Mouse (Mus musculus): Measurements from ENCODE around the gene Slc39a1.
"Not testable (repeated sequence)": the region's sequence is repeated elsewhere in the genome, so short reads cannot be mapped to it uniquely, and the experiment has no call there.

Slc39a1 gene

DNA sequence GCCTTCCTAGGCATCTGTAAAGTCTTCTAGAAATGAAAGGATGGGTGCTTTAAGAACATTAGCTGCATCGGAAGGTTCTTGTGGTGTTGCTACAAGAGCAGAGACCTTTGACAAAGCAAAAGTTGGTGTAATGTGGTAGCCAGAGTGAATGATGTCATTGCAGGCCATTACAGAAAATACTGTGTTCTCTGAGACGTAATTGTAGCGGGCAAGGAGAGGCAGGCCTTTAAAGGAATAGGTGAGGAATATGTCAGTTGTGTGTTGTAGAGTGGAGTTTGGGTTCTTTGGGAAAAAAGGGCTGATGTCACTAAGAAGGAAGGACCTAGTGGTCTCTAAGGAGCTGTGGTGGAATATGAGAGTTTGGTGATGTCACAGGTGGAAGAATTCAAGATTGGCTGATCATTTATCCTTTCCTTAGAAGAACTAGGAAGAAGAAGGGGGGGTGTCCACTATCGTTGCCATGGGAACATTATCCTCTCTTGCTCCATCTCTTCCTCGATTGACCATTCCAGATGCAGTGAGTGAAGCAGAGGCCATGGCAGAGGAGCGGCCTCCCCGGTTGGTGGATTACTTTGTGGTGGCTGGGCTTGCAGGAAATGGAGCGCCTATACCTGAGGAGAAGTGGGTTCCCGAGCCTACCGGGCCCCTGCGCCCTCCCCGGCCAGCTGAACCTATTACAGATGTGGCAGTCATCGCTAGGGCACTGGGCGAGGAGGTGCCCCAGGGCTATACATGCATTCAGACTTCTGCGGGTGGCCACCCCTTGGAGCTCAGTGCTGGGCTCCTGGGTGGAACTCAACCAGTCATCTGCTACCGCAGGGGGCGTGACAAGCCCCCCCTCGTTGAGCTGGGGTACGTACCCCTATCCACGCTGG, 19.2 kb downstream of the Slc39a1 start:
- DNase-seq = peak; percentile 95

- DNase-seq = peak; percentile 93
Measured at GRCm38 (mm10) chr3:90268190-90268589, 20.2 kb downstream of the Slc39a1 start.

GRCm38 (mm10) chr3:90268971-90269370, 21.0 kb downstream of the Slc39a1 start:
- peak; percentile 91 for DNase-seq

DNA sequence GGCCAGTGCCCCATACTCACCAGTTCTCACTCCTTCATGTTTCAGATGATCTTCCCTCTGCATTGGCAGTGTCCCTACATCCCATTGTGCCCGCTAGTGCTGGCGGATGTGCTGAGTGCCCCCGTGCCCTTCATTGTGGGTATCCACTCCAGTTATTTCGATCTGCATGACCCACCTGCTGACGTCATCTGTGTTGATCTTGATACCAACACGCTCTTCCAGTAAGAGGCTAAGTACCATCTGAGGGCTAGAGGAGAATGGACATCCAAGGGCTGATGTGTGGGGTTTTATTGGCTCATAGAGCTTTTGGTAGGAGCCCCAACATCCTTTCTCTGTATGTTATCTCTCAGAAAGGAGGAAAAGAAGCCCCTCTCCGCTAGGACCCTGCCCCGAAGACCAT, 22.8 kb downstream of the Slc39a1 start:
- peak; percentile 77 for DNase-seq

- no peak for DNase-seq
Measured at GRCm38 (mm10) chr3:90272170-90272569, 24.2 kb downstream of the Slc39a1 start.

DNA sequence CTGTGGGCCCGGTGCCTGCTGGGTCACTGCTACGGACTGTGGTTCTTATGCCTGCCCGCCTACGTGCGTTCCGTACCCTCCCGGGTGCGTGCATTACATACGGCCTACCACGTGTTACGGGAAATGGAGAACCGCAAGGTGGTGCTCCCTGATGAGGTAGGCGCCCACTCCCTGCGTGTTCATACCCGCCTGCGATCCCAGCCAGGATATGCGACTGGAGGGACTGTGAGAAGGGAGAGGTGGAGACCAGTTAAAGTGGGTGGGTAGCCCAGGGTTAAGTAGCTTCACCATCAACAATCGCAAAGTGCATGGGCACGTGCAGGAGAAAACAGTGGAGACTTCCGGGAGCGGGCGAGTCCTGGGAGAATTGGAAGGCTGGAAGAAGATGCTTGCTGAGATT, 25.9 kb downstream of the Slc39a1 start:
- DNase-seq = peak; percentile 91

GRCm38 (mm10) chr3:90275286-90275685, 27.3 kb downstream of the Slc39a1 start:
- no peak for DNase-seq

- DNase-seq = no peak
Measured at GRCm38 (mm10) chr3:90276858-90277257, 28.9 kb downstream of the Slc39a1 start.

DNA sequence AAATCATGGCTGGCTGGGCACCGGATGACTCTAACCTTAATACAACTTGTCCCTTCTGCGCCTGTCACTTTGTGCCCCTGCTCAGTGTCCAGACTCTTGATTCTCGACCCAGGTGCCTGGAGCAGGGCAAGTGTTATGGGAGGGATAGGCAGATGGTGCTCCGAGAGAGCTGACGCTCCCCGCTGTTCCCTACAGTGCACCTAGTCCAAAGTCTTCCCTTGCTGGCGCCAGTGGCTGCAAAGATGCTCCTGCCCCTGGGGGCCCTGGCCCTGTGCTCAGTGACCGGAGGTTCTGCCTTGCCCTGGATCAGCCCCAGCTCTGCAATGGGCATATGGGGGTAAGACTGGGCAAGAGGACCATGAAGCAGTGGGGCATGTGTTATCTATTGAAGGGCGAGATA, 29.8 kb downstream of the Slc39a1 start:
- no peak for DNase-seq

GRCm38 (mm10) chr3:90278211-90278610, 30.2 kb downstream of the Slc39a1 start:
- peak; percentile 79 for DNase-seq

DNA sequence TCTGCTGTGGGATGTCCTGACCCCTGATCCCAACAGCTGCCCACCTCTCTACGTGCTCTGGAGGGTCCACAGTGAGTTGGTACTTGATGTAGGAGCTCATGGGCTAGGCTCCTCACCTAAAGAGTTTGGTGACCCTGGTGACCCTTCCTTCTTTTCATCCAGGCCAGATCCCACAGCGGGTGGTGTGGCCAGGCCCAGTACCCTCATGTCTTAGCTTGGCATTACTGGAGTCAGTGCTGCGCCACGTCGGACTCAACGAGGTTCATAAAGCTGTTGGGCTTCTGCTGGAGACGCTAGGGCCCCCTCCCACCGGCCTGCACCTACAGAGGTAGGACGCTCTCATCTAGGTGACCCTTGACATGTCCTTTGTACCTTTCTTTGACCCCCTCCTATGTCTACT, 31.2 kb downstream of the Slc39a1 start:
- DNase-seq = peak; percentile 89

GRCm38 (mm10) chr3:90279743-90280142, 31.8 kb downstream of the Slc39a1 start:
- peak; percentile 62 for DNase-seq

DNA sequence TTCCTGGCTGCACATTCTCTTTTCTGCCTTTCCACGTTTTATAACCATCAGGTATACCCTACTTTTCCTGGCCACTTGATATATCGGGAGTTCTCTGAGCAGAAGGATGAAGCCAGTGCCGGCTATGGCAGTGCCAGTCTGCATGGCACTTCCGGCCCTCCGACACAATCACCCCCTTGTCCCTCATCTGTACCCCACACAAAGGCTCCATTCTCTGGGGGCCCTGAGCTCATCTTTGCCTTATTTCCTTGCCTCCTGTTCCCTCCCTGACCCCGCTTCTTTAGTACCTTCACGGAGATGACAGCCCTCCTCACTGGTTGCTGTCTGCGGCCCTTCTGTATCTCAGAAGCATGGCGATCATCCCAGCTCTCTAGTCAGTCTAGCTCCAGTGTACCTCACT, 32.7 kb downstream of the Slc39a1 start:
- DNase-seq = peak; percentile 77

- DNase-seq = peak; percentile 46
Measured at GRCm38 (mm10) chr3:90284150-90284549, 36.2 kb downstream of the Slc39a1 start.

DNA sequence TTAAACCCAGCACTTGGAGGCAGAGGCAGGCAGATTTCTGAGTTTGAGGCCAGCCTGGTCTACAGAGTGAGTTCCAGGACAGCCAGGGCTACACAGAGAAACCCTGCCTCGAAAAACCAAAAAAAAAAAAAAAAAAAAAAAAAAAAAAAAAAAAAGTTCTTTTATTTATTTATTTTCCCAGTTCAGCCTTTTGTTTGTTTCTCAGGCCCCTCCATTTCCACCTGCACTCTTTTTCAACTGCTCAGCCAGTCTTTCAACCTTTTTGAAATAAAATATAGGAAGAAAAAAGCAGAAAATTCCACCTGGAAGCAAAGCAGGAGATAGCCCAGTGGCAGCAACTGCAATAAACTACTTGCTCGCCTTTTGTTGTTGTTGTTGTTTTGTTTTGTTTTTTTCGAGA, 41.4 kb downstream of the Slc39a1 start:
- not testable (repeated sequence) for DNase-seq

DNA sequence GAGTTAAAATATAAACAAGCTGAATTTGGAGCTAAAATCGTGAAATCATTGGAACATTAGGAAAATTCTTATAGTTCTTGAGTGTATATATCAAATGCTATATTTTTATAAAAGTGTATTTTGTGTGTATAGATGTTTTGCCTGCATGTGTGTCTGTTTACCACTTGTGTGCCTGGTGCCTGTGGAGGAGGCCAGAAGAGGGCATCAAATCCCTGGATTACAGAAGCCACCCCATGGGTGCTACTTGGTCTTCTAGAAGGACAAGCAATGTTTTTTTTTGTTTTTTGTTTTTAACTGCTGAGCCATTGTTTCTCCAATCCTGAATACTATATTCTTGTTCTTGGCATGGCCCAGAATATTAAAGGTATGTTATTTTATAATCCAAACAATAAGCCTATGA, 42.6 kb downstream of the Slc39a1 start:
- peak; percentile 69 for DNase-seq

- no peak for DNase-seq
Measured at GRCm38 (mm10) chr3:90291982-90292344, 44.0 kb downstream of the Slc39a1 start.

GRCm38 (mm10) chr3:90292345-90293275, 44.6 kb downstream of the Slc39a1 start, which contains the start of gene Gatad2b:
Gatad2b (plus strand) TSS chr3:90293178.
- DNase-seq = peak; percentile 100

DNA sequence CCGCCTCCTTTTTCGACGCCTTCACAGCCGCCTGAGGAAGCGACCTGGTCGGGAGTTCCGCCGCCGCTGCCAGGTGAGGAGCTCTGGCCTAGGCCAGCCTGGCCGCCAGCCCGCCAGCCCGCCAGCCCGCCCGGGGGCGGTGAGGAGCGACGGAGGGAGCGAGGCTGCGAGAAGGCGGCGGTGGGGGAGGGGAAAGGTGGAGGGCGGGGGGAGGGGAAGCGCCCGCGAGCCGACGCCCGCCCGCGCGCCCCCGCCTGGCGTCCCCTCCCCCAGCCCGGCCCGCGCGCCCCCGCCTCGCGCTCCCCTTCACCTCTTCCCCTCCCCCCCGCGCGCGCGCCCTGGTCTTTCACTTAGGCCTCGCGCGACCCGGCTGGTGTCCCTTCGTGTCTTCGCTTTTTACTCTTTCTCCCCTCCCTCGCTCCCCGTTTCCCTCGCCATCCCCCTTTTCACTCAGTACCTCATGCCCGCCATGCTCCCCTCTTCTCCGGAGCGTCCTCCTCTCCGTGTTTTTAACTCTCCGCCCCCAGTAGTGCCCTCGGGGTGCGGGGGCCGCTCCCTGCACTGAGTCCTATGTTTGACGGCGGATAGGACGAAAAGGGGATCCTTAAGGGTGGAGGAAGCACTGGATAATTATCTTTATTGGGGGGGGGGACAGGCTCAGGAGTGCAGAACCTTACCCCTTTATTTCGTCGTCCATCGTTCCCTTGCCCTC, 45.5 kb downstream of the Slc39a1 start:
- peak; percentile 97 for DNase-seq

DNA sequence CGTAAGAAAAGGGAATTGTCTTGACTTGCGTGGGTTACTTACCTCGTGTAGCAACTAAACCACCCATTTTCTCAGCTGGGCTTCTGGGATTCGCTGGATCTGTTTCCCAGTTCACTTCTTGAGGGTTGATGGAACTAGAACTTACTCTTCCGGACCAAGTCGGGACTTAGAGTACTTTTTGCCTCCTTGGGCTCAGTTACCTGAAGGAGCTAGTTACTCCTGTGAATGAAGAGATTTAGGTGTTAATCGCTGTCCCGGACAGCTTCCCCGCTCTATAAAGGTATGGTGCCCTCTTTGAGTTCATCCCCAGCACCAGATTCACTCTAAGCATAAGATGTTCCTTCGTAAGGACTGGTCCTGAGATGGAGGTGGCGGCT, 46.1 kb downstream of the Slc39a1 start:
- DNase-seq = peak; percentile 81

DNA sequence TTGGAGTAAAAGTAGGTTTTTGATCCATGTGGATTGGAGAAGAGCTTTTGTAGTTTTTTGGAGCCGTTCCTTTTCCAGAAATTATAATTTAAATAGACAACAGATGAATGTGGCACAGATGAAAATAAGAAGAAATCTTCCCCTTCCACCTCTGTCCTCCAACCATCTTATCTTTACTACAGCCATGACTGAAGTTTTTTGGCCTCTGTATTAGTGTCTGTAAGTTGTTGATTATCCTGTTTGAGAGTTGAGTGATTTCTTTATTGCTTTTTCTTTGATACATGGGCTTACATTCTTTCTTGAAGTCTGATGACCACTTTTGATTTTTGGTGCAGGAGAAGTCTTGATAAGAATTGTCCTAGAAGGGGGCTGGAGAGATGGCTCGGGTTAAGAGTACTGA, 46.7 kb downstream of the Slc39a1 start:
- DNase-seq = no peak

Measured in heart, adult 11 months (tissue).